Mouse (Mus musculus) mouse trophoblast stem cell (cell line): ENCODE results near the gene Ctdspl2.

ENCODE experiments used
- in situ Hi-C, 2 experiments: fragments of 300-500 bp; cut with MseI, MboI; formaldehyde crosslinking; loops; 2 replicates in 1 of 2; 3 replicates in 1 of 2; pipeline ENCODE4 v1.15.1; 2025

Ctdspl2 gene

DNA sequence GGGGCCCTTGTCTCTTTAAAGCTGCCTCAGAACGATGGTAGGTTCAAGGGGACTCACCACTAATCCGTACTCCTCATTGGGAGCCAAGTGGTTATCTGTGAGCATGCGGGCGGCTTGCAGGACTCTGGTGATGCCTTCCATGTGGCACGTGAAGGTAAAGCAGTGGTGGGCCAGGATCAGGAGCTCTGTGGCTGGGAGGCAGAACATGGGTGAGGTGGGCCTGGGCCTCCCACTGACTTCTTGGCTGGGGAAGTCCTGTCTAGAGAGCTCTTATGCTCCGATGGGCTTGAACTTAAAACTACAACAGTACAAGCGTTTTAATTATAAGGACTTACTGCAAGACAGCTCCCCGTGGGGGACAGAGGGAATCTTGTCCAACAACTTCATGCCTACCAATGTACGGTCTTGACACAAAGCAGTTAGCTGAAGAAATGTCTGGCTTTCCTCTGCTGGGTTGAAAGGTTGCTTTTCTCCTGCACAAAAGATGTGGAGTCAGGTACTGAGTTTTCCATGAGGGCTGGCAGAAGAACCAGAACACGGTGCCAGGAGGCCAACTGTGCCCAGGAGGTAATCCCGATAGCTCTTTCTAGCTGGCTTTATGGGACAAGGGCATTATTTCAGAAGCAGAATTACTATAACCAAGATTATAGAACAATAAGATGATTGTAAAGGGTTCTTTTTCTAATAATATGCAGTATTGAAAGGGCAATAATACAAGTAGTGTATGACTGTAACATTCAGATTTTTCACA lies 103.7 kb downstream of the Ctdspl2 start:
- in situ Hi-C loops, result no loop called here
